Mouse (Mus musculus): ENCODE data around the gene Ech1. TPM values are rescaled to one million over a fixed set of nuclear protein-coding genes. Genes with fewer than 3 reads are reported as not detected.

The Ech1 gene
- polyA plus RNA-seq, 3 experiments from 2014 or later, result 190 to 267 (median 222) TPM

DNA sequence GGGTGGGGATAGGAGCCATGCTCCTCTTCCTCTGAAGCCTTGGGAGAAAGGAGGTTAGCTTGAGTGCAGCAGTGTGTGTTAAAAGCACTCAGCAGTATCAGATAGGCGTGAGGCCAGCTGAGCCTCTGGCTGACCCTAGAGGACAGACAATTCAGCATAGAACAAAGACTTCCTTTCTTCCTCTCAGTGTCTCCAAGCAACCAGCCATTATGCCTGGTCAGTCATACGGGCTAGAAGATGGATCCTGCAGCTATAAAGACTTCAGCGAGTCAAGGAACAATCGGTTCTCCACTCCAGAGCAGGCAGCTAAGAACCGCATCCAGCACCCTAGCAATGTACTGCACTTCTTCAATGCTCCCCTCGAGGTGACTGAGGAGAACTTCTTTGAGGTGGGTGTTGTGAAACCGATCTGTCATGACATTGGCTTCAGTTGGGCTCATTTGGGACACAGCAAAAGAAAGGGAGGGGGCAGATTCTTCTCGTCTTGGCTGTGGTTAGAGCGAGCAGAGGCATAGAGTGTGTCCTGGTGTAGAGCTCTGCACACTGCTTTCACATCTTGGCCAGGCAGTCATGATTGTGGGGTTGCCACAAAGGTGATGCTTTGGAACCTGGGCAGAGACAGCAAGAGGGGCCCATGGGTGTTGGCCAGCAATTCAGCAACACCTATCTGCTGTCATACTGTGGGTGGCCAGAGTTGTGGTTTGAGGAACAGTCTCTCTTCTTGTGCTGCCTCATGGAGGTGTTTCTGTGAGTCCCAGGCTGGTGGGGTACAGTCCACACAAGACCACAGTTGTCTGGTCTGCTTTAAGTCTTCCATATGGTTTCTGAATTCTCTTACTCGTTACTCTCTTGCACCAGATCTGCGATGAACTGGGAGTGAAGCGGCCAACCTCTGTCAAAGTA is 4.4 kb upstream of the Ech1 start:
- ATAC-seq, result peak; percentile 29

DNA sequence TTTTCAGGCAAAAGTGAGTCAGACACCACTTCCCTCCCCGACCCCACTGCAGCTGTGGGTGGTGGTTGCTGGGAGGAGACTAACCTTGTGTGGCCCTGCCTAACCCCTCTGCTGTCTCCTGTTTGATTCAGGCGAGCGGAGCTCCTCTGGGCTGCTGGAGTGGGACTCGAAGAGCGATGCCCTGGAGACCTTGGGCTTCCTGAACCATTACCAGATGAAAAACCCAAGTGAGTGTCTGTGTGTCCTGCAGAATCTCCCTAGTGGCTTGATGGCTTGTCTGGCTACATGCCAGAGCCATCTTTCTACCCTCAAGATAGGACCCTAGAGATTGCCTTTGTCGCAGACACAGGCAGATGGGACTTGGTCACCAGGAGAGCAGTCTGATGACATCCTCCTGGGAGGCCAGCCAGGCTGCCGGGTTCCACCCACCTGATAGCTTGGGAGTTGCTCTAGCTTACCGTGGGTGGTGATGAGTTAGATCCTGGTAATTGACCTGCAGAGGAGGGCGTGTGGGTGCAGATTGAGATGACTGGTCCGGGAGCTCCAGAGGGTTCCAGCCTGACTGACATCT is 3.7 kb upstream of the Ech1 start:
- peak; percentile 64 for ATAC-seq

DNA sequence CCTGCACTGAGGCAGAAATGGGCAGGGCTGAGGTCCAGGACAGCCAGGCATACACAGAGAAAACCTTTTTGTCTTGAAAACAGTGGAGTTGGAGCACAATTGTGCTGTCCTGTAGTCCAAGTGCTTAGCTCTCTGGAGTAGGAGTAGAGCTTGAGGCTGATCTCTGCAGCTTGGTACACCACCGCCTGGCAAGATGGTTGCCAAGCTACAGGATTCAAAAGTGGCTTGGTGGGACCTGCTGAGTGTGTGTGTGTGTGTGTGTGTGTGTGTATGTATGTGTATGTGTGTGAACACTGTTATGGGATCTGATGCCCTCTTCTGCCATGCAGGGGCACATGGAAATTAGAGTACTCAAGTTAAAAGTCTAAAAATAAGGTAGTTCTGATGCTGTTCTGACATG is 2.5 kb upstream of the Ech1 start:
- ATAC-seq, result no peak

DNA sequence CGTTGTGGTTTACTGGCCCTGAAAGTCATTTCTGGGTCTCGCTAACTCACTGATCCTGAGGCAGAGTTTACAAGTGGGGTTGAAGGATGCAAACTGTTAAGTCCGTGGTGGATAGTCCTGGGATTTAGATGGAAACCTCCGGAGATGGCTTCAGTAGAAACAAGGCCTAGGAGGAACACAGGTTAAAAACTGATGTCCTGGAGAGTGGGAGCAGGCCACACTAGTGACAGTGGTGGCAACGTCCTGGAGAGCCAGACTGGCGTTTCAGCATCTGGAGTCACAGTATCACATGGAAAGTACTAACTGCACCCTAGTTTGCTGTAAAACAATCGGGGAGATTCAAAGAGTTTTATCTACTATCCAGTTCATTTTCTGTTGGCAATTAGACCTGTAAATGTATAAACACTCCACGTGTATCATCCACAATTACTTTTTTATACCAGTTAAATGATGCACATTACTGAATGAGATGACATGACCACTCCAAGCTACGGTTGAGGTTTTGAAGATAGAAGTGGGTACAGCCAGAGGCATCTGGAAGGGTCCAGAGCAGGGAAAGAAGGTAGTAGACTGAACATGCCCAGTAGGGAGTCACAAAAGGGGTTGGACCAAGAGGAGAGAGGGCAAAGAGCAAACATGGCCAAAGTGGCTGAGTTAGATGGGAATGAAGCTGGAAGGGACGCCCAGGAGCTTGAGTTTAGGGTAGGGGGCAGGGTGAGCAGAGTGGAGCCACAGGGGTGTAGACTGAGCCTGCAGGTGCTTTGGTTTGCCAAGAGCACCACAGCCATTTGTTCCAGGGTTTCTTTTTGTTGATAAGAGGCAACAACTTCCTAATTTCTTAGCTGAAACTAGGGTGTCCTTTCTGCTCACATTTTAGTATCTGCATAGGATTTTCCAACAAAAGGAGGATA is 1.8 kb upstream of the Ech1 start:
- ATAC-seq, result no peak

DNA sequence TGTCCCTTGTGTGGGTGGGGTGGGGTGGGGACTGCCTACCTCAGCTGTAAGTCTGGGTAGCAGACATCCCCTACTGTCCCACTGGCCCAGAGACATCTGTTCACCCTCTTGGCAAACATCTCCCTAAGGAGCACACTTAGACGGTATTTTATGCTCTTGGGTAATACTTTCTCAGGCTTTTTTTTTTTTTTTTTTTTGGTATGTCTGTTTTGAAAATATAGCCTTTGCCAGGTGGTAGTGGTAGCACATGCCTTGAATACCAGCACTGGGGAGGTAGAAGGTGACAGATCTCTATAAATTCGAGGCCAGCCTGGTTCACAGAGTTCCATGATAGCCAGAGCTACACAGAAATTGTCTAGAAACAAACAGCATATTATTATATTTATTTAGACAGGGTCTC is 1.1 kb upstream of the Ech1 start:
- ATAC-seq, result no peak

DNA sequence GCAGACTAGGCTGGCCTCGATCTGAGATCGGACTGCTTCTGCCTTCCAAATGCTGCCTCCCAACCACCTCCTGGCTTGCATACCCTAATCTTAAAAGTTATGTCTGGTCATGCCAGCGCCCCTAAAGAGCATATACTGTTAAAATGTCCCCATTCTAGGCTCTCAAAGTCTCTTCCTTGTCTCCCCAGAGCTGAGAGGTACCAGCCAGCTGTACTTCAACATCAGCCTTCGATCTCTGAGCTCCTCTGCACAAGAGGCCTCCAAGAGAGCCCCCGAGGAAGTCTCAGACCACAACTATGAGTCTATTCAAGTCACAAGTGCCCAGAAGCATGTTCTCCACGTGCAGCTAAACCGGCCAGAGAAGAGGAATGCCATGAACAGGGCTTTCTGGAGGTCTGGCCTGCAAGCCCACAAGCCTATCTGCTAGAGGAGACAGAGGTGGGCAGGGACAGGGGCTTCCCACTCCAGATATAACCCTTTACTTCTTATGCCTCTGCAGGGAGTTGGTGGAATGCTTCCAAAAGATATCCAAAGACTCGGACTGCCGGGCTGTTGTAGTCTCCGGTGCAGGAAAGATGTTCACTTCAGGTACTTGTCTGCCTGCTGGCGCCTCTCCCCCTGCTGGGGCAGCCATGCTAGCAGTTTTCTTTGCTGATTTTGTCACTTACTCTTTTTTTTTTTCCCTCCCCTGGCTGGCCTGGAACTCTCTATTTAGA is 827 bp downstream of the Ech1 start:
- ATAC-seq, result no peak

DNA sequence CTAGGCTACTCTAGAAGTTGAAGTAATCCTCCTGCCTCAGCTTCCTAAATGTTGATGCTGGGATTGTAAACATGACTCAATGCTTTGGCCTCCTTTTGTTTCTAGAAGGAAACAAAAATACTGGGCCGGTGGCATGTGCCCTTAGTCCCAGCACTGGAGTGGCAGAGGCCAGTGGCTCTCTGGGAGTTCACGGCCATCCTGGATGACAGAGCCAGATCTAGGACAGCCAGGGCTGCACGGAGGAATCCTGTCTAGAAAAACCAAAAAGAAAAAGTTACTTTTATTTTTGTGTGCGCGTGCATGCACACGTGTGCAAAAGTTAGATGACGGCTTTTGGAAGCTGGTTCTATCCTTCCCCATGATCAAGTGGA is 1.4 kb downstream of the Ech1 start:
- no peak for ATAC-seq

DNA sequence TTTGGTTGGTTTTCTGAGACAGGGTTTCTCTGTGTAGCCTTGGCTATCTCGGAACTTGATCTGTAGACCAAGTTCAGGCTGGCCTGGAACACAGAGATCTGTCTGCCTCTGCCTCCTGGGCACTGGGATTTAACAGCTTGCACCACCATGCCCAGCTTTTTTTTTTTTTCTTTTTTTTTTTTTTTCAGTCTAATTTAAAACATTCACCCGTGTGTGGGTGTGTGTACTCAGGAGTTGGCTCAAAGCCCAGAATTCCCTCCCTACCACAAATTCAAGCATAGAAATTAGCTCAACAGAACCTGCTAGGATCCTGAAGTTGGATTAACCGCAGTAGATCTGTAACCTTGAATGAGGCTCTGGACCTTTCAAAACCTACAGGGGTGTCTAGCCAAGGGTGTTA is 2.3 kb downstream of the Ech1 start:
- ATAC-seq, result no peak

DNA sequence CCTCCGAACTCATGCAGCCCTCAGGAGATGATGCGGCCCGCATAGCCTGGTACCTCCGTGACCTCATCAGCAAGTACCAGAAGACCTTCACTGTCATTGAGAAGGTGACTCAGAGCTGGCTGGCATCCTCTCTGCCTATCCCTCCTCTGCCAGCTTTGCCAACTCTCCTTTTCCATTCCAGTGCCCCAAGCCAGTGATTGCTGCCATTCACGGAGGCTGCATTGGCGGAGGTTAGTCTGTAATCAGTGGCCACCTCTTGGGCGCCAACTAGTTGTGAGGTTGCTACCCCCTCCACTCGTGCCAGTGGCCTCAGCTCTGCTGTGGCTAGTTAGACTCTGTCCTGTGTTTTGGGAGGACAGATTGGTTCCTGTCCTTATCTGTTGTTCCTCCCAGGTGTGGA is 4.8 kb downstream of the Ech1 start:
- no peak for ATAC-seq

DNA sequence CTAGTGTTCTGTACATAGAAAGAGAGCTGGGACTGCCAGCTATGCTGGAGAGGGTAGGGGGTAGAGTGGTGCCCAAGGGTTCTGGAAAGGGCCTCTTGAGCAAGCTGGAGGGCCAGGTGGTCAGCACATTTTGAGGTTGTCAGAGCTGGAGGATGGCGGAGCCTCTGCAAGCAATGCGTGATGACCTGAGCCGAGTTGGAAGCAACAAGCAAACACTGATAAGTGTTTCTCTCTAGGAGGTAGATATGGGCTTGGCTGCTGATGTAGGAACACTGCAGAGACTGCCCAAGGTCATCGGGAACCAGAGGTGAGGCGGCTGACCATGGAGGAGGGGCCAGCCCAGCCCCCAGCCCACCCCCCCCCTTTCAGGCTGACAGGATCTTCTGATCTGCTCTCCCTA is 6.0 kb downstream of the Ech1 start:
- no peak for ATAC-seq

DNA sequence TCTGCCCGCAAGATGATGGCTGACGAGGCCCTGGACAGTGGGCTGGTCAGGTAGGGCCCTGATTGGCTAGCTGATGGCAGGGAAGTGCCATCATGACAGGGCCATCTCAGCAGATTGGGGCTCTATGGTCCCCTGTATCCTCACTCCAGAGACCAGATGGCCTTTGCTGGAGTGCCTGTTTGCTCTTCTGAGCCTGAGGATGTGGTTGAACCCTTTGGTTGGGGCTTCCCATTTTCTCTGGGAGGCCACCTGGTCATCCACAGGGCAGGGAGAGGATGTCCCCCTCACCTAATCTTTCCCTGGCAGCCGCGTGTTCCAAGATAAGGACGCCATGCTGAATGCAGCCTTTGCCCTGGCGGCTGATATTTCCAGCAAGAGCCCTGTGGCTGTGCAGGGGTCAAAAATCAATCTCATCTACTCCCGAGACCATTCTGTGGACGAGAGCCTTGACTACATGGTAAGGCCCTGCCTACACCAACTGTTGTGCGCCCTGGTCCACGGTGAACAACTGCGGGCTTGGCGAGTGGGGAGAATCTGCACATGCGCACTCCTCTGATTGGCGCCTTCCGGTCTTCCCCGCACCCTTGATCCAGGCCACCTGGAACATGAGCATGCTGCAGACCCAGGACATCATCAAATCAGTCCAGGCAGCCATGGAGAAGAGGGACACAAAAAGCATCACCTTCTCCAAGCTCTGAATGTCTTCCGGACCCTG is 6.6 kb downstream of the Ech1 start:
- no peak for ATAC-seq

DNA sequence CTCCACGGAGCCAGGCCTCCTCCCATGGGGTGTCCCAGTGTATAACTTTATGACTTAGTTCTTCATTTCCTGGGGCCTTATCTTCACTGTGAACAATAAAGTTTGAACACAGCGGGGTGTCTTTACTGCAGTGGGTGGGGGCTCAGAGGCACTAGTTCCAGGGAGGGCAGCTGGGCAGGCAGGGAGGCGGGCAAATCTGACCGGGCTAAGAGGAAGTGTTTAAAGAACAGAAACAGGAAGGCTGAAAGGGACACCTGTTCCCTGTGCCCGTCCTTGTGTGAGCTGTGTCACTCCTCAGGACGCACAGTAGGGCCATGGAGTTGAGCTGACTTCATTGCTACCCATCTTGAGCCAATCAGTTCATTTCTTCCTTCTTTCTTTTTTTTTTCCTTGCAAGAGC is 7.1 kb downstream of the Ech1 start:
- ATAC-seq, result no peak

DNA sequence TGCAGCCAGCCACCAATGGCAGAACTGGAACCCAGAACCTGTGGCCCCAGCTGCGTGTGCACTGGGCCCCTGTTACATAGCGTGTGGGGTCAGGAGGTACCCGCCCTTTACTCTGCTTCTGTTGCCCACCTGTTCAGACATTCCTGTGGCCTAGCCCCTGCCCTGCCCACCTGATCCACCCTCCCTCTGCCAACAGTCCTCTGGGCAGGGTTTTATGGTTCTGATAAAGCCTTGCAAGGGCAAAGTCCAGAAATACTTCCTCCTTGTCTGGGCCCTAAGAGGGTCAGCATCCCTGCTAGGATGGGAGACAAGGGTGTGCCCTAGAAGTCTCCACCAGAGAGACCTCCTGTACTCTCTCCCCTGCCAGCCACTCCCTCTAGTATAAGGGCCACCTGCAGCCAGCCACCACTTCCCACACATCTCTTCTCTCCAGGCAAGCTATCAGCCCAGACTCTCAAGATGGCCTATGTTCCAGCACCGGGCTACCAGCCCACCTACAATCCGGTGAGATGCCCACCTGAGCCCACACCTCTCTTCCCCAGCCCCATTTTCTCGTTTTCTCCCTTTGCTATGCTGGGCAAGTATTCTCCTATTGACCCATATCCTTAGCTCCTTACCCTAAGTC is 8.8 kb downstream of the Ech1 start, which contains the start of gene Lgals4:
Gene Lgals4 (plus strand): TSS at position 132 of the 625 bp plus-strand sequence.
- no peak for ATAC-seq

DNA sequence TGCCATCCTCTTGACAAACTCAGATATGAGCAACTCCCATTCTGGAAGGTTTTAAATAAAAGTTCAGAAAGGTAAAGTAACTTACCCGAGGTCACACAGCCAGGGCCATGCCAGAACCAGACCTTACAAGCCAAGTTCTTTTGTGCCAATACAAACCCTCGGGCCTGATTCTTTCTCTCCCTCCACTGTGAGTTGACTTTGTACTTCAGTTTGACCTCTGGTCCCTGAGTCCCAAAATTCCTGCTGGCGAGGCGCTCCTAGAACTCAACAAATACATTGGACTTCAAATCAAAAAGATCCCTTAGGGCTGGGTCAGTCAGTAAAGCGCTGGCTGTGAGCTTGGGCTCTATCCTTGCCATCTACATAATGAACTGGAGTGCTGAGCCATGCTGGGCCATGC is 11.9 kb downstream of the Ech1 start:
- no peak for ATAC-seq

DNA sequence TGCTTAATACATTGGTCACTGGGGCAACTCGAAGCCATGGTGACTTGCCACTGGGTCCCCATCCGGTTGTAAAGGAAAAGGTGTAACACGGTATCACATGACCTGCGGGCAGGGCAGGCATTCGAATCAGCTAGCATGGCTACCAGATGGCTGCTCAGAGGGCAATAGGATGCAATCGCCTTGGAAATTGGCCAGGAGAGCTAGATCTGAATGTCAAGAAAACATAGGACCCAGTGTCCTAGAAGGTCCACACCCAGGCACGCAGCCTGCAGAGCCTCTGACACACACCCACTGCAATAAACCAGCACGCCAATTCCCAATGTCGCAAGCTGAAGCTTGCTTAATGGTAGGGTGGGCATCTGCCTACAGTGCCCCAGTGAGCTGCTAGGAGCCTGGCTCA is 13.3 kb downstream of the Ech1 start:
- no peak for ATAC-seq

DNA sequence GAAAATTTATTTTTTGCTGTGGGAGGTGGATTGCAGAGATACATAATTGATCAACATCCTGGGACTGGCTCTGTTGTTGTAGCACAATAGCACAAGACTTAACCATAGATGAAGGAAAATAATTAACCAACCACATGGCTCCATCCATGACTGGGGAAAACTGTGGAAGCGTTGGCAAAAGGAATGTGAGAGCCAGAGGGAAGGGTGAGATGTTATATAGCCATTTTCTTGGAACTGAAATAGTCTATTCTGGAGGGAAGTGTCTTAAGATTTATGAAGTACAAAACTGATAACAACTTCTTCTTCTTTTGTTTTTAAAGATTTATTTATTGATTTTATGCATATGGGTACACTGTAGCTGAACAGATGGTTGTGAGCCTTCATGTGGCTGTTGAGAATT is 22.3 kb downstream of the Ech1 start:
- ATAC-seq, result no peak

DNA sequence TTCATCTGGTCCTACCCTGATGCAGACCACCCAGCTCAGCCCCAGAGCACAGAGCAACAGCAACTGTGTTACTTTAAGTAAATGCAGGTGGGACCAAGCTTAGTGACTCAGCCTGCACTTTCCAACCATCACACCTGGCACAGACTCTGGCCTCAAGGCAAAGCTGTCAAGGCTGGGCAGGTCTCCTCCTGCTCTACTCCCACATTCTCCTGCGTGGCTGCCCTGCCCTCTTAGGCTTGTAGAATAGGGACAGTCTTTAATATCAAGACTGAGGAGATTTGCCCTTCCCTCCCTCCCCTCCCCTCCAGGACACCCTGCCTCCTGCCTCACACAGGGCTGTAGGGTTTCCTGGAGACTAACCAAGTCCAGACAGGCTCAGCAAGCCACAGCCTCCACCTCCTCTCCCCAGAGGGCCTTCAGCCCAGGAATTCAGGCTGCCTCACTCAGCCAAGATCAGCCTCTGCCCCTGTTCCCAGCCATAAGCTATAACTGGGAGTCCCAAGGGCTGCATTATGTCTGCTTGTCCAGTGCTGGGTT is 24.8 kb downstream of the Ech1 start:
- no peak for ATAC-seq

DNA sequence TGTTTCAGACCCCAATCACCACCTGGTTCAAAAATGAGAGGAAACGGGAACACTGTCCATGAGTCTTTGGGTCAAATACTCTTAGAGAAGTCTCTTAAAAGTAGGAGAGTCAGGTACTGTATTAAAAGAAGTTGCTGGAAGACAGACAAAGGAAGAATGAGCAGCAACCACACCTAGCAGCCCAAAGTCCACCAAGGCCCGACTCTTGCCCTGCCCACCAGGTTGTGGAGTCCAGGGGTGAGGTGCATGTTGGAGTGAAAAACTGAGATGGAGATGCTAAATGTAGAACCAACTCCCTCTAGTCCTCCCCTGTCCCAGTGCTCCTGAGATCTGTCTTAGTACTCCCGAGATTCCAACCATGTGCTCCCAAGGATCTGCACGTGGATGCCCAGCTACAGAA is 25.6 kb downstream of the Ech1 start:
- no peak for ATAC-seq

DNA sequence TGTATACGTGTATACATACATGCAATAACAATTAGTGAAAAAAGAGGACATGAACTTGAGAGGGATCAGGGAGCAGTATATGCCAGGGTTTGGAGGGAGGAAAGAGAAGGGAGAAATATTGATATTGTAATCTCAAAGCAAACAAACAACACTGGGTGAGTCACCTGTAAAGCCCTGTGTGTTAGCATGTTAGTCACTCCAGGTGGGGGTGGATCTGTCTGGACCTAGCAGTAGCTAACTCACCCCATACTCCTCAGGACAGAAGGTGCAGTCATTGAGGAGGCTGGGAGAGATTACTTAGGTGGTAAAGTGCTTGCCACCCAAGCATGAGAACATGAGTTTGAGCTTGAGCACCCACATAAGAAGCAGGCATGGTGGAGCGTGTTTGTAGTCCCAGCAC is 34.9 kb downstream of the Ech1 start:
- ATAC-seq, result no peak

DNA sequence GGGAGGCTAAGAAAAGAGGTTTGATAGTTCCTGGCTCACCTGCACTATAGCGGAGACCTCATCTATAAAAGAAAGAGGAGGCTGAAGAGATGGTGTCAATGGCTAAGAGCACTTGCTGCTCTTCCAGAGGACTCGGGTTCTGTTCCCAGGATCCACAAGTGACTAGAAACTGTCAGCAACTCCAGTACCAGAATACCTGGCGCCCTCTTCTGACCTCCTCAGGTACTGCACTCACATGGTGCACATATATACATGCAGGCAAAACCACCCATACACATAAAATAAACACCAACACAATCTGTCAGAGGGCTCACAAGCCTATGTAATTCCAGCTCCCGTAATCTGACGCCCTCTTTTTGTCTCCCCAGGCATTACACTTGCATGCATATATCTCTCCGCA is 35.9 kb downstream of the Ech1 start:
- ATAC-seq, result no peak

DNA sequence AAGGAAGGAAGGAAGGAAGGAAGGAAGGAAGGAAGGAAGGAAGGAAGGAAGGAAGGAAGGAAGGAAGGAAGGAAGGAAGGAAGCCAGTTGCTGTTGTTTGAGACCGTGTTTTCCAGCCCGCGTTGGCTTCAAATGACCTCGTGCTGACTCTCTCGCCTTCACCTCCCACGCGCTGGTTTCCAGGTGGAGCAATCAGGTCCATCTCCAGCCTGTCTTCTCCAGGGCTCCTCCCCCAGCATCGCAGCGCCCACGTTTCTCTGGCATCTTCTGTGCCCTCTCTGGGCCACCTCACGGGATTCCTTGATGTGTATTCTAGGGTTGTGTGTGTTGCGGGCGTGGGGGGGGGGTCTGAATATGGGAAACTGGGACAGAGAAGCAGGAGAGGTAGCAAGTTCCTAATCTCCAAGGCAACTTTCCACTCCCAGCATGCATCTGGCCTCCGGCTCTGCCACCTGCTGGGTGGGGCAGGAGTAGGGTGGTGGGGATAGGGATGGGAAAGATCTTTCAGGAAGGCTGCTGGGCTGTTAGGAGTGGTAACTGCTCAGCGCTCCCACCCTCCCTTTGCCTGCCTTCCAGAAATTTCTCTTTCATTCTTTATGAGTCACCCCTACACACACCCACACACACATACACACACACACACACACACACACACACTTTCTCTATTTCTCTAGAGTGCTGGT is 37.9 kb downstream of the Ech1 start:
- no peak for ATAC-seq

All from inflammation-experienced regulatory T-cells, adult 6 months (primary cell).